Mouse (Mus musculus): ENCODE measurements at regions not wholly inside any gene's neighbourhood (a gene's known extent, or its start where the extent isn't known, plus 50 kb on each side); places are given as distances from the start of the nearest gene placed in this dataset.
"Not testable (repeated sequence)": the region's sequence is repeated elsewhere in the genome, so short reads cannot be mapped to it uniquely, and the experiment has no call there.

GRCm38 (mm10) chr3:18453220-18453985 is 505.2 kb downstream of the Cypt12 start:
- Histone ChIP-seq H3K27me3 (ENCODE audit: insufficient read depth, low read length) (no peaks in the 10 kb centered on the region), H3K27ac (ENCODE audit: low read depth, low read length) (no peak overlapping the region), H3K9me3 (ENCODE audit: low read length) (no peaks in the 10 kb centered on the region), H3K4me2 (ENCODE audit: low read depth, low read length, poor library complexity, severe bottlenecking) (no peak overlapping the region), H3K4me3 (ENCODE audit: low read depth, low read length) (no peak overlapping the region), H3K9ac (replicated peaks; ENCODE audit: low read length, poor library complexity, severe bottlenecking) (no peak overlapping the region), H3K4me1 (ENCODE audit: insufficient read depth, low read length) (no peaks in the 10 kb centered on the region), H3K36me3 (ENCODE audit: insufficient read depth, low read length) (no peaks in the 10 kb centered on the region)
- no peak for DNase-seq (ENCODE audit: low spot score)
- 34% methylated on average over 1 of the region's 3 CpGs for WGBS
- peak; percentile 70; the same call in 1 of the 2 replicates for ATAC-seq (ENCODE audit: low FRiP score)
- TF ChIP-seq CTCF (IDR thresholded peaks at IDR 0.05) = no peak

GRCm38 (mm10) chr3:18453986-18454291 is 505.7 kb downstream of the Cypt12 start:
- no peaks in the 10 kb centered on the region for H3K4me1 ChIP-seq (ENCODE audit: insufficient read depth, low read length)
- H3K4me3 ChIP-seq (ENCODE audit: low read depth, low read length) = no peak overlapping the region
- no peak for DNase-seq (ENCODE audit: low spot score)
- no peak overlapping the region for H3K9ac ChIP-seq (replicated peaks; ENCODE audit: low read length, poor library complexity, severe bottlenecking)
- no peak overlapping the region for H3K27ac ChIP-seq (ENCODE audit: low read depth, low read length)
- whole genome bisulfite sequencing = 25% methylated on average over 2 of the region's 2 CpGs
- no peaks in the 10 kb centered on the region for H3K27me3 ChIP-seq (ENCODE audit: insufficient read depth, low read length)
- no peak for TF ChIP-seq CTCF (IDR thresholded peaks at IDR 0.05)
- no peaks in the 10 kb centered on the region for H3K9me3 ChIP-seq (ENCODE audit: low read length)
- no peak overlapping the region for H3K4me2 ChIP-seq (ENCODE audit: low read depth, low read length, poor library complexity, severe bottlenecking)
- ATAC-seq (ENCODE audit: low FRiP score) = 0 out of 2 replicates have a peak, but pooled peaks have one; percentile 31
- no peaks in the 10 kb centered on the region for H3K36me3 ChIP-seq (ENCODE audit: insufficient read depth, low read length)

- not testable (repeated sequence) for DNase-seq (ENCODE audit: low spot score); H3K27me3 ChIP-seq (ENCODE audit: insufficient read depth, low read length); H3K4me3 ChIP-seq (ENCODE audit: low read depth, low read length); H3K27ac ChIP-seq (ENCODE audit: low read depth, low read length); H3K4me2 ChIP-seq (ENCODE audit: low read depth, low read length, poor library complexity, severe bottlenecking); H3K9me3 ChIP-seq (ENCODE audit: low read length); H3K36me3 ChIP-seq (ENCODE audit: insufficient read depth, low read length); H3K9ac ChIP-seq (replicated peaks; ENCODE audit: low read length, poor library complexity, severe bottlenecking); ATAC-seq (ENCODE audit: low FRiP score); H3K4me1 ChIP-seq (ENCODE audit: insufficient read depth, low read length)
- WGBS = 69% methylated on average over 2 of the region's 4 CpGs
These were observed 506.5 kb downstream of the Cypt12 start for GRCm38 (mm10) chr3:18454558-18455191.

- H3K27me3 ChIP-seq (ENCODE audit: insufficient read depth, low read length) = no peaks in the 10 kb centered on the region
- WGBS = 63% methylated on average over 2 of the region's 2 CpGs
- H3K27ac ChIP-seq (ENCODE audit: low read depth, low read length) = no peak overlapping the region
- no peak for DNase-seq (ENCODE audit: low spot score)
- no peak overlapping the region for H3K4me2 ChIP-seq (ENCODE audit: low read depth, low read length, poor library complexity, severe bottlenecking)
- no peak for ATAC-seq (ENCODE audit: low FRiP score)
- no peaks in the 10 kb centered on the region for H3K4me1 ChIP-seq (ENCODE audit: insufficient read depth, low read length)
- no peaks in the 10 kb centered on the region for H3K36me3 ChIP-seq (ENCODE audit: insufficient read depth, low read length)
- H3K9me3 ChIP-seq (ENCODE audit: low read length) = no peaks in the 10 kb centered on the region
- no peak for TF ChIP-seq CTCF (IDR thresholded peaks at IDR 0.05)
- H3K9ac ChIP-seq (replicated peaks; ENCODE audit: low read length, poor library complexity, severe bottlenecking) = no peak overlapping the region
- no peak overlapping the region for H3K4me3 ChIP-seq (ENCODE audit: low read depth, low read length)
These were observed 508.0 kb downstream of the Cypt12 start for GRCm38 (mm10) chr3:18456033-18456690.

- H3K4me2 ChIP-seq (ENCODE audit: low read depth, low read length, poor library complexity, severe bottlenecking) = no peak overlapping the region
- no peak for TF ChIP-seq CTCF (IDR thresholded peaks at IDR 0.05)
- no peak for DNase-seq (ENCODE audit: low spot score)
- H3K36me3 ChIP-seq (ENCODE audit: insufficient read depth, low read length) = no peaks in the 10 kb centered on the region
- no peak for ATAC-seq (ENCODE audit: low FRiP score)
- no peaks in the 10 kb centered on the region for H3K9me3 ChIP-seq (ENCODE audit: low read length)
- H3K27ac ChIP-seq (ENCODE audit: low read depth, low read length) = no peak overlapping the region
- H3K4me1 ChIP-seq (ENCODE audit: insufficient read depth, low read length) = no peaks in the 10 kb centered on the region
- no peaks in the 10 kb centered on the region for H3K27me3 ChIP-seq (ENCODE audit: insufficient read depth, low read length)
- 90% methylated on average over 1 of the region's 1 CpGs for WGBS
- no peak overlapping the region for H3K9ac ChIP-seq (replicated peaks; ENCODE audit: low read length, poor library complexity, severe bottlenecking)
- no peak overlapping the region for H3K4me3 ChIP-seq (ENCODE audit: low read depth, low read length)
These were observed 512.1 kb downstream of the Cypt12 start for GRCm38 (mm10) chr3:18460267-18460666.

- Histone ChIP-seq H3K4me3 (ENCODE audit: low read depth, low read length) (no peak overlapping the region), H3K27ac (ENCODE audit: low read depth, low read length) (no peak overlapping the region), H3K9me3 (ENCODE audit: low read length) (no peaks in the 10 kb centered on the region), H3K27me3 (ENCODE audit: insufficient read depth, low read length) (no peaks in the 10 kb centered on the region), H3K9ac (replicated peaks; ENCODE audit: low read length, poor library complexity, severe bottlenecking) (no peak overlapping the region), H3K4me2 (ENCODE audit: low read depth, low read length, poor library complexity, severe bottlenecking) (no peak overlapping the region), H3K4me1 (ENCODE audit: insufficient read depth, low read length) (no peaks in the 10 kb centered on the region), H3K36me3 (ENCODE audit: insufficient read depth, low read length) (no peaks in the 10 kb centered on the region)
- 91% methylated on average over 3 of the region's 3 CpGs for WGBS
- no peak for TF ChIP-seq CTCF (IDR thresholded peaks at IDR 0.05)
- DNase-seq (ENCODE audit: low spot score) (no peak), ATAC-seq (ENCODE audit: low FRiP score) (no peak)
These were observed 523.6 kb downstream of the Cypt12 start for GRCm38 (mm10) chr3:18471846-18472245.

Data from midbrain, postnatal 0 days (tissue).